Mouse (Mus musculus) midbrain, embryonic 10.5 days (tissue): ENCODE data around the gene Gm10721. TPM values are rescaled to one million over a fixed set of nuclear protein-coding genes. Genes with fewer than 3 reads are reported as not detected.
"Not testable (repeated sequence)": the region's sequence is repeated elsewhere in the genome, so short reads cannot be mapped to it uniquely, and the experiment has no call there.

Experiments used
- DNase-seq: peaks from one replicate; pipeline ENCODE4 v3.0.0-alpha.2; 2017; ENCODE audit warnings: low spot score
- H3K27ac ChIP-seq: fragments of 300-500 bp; sonication (generic); replicated peaks from 2 replicates; pipeline ENCODE4 v1.5.1; 2016; ENCODE audit warnings: mild to moderate bottlenecking
- H3K27me3 ChIP-seq: fragments of 300-500 bp; sonication (generic); 2 replicates; pipeline ENCODE4 v1.6.1; 2016; ENCODE audit warnings: low read depth, mild to moderate bottlenecking; ENCODE audit not compliant: poor library complexity, severe bottlenecking
- H3K36me3 ChIP-seq: fragments of 300-500 bp; sonication (generic); 2 replicates; pipeline ENCODE4 v1.6.1; 2016; ENCODE audit warnings: mild to moderate bottlenecking, moderate library complexity
- H3K4me1 ChIP-seq: fragments of 300-500 bp; sonication (generic); 2 replicates; pipeline ENCODE4 v1.6.1; 2016
- H3K4me3 ChIP-seq: fragments of 300-500 bp; sonication (generic); 2 replicates; pipeline ENCODE4 v1.5.1; 2016; ENCODE audit warnings: mild to moderate bottlenecking, moderate library complexity
- H3K9me3 ChIP-seq: fragments of 300-500 bp; sonication (generic); replicated peaks from 2 replicates; pipeline ENCODE4 v1.6.1; 2016; ENCODE audit warnings: mild to moderate bottlenecking
- WGBS: fragments of 180-500 bp; shearing (Covaris S2); methylation state at CpG from one replicate; pipeline ENCODE4 v1.1.7; 2016; 5-methylcytosine and 5-hydroxymethylcytosine counted together
- microRNA-seq: library from miRNA; unstranded; fragments of <30 nt; microRNA quantifications from one replicate; pipeline ENCODE4, GENCODE M21; 2017
- polyA plus RNA-seq: library from polyadenylated mRNA; unstranded; fragments of >200 nt; fragmentation: Nextera tagmentation; extraction: Ambion mirVana; gene quantifications from 2 replicates; pipeline ENCODE4 v1.2.1, GENCODE M21; 2016

Gm10721 gene
- polyA plus RNA-seq, 1 experiment from 2014 or later: not detected

- H3K36me3 ChIP-seq: not testable (repeated sequence)
- WGBS: 60% methylated on average over 2 of the region's 10 CpGs
Observed at GRCm38 (mm10) chr9:3030677-3031318, 17.9 kb downstream of the Gm10721 start.

DNA sequence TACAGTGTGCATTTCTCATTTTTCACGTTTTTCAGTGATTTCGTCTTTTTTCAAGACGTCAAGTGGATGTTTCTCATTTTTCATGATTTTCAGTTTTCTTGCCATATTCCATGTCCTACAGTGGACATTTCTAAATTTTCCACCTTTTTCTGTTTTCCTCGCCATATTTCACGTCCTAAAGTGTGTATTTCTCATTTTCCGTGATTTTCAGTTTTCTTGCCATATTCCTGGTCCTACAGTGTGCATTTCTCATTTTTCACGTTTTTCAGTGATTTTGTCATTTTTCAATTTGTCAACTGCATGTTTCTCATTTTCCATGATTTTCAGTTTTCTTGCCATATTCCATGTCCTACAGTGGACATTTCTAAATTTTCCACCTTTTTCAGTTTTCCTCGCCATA lies 21.4 kb downstream of the Gm10721 start, which contains the start of gene Gm17535:
Gene Gm17535, plus strand, starts transcription at position 301 of the 400 bp plus-strand sequence.
- H3K9me3 ChIP-seq, H3K27me3 ChIP-seq, DNase-seq, H3K4me1 ChIP-seq, H3K36me3 ChIP-seq, H3K27ac ChIP-seq, H3K4me3 ChIP-seq: not testable (repeated sequence)
- WGBS: 87% methylated on average over 1 of the region's 8 CpGs

More at GRCm38 (mm10) chr9:3030677-3031318, 17.9 kb downstream of the Gm10721 start:
- not testable (repeated sequence) for H3K9me3 ChIP-seq, H3K4me1 ChIP-seq, H3K4me3 ChIP-seq, H3K27me3 ChIP-seq, H3K27ac ChIP-seq
- DNase-seq: peak; percentile 95

- H3K4me3 ChIP-seq, H3K27me3 ChIP-seq, H3K9me3 ChIP-seq, H3K27ac ChIP-seq, DNase-seq, H3K36me3 ChIP-seq, H3K4me1 ChIP-seq: not testable (repeated sequence)
- WGBS: 84% methylated on average over 8 of the region's 8 CpGs
Observed at GRCm38 (mm10) chr9:3036577-3036976, 23.6 kb downstream of the Gm10721 start, which contains the start of gene Gm10715. Gm10715 (plus strand) TSS chr9:3036877.

DNA sequence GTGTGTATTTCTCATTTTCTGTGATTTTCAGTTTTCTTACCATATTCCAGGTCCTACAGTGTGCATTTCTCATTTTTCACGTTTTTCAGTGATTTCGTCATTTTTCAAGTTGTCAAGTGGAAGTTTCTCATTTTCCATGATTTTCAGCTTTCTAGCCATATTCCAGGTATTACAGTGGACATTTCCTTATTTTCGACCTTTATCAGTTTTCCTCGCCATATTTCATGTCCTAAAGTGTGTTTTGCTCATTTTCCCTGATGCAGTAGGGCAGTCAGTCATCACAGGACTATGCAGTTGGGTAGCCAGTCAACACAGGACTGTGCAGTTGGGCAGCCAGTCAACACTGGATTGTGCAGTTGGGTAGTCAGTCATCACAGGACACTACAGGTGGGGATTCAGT lies 25.2 kb downstream of the Gm10721 start:
- not testable (repeated sequence) for H3K27me3 ChIP-seq, H3K27ac ChIP-seq, H3K4me3 ChIP-seq, H3K4me1 ChIP-seq, H3K36me3 ChIP-seq, DNase-seq
- peaks cover 19% of the 10 kb centered on the region for H3K9me3 ChIP-seq
- 60% methylated on average over 4 of the region's 4 CpGs for WGBS

Small RNA genes lying within 50 kb of the gene (microRNA-seq; reads per million reads assigned to microRNA genes)
- gene Mir101c: not detected

Other genes with a start within 250 kb of the Gm10721 start
- gene Gm10722, start 12.2 kb upstream of the Gm10721 start, polyA plus RNA-seq: not detected in 2 replicates
- not detected in 2 replicates for gene Gm11168, start 9.8 kb upstream of the Gm10721 start, polyA plus RNA-seq
- not detected in 2 replicates for gene Gm10720, start 2.5 kb downstream of the Gm10721 start, polyA plus RNA-seq
- not detected in 2 replicates for gene Gm10719, start 4.3 kb downstream of the Gm10721 start, polyA plus RNA-seq
- gene Gm10718, start 10.4 kb downstream of the Gm10721 start, polyA plus RNA-seq: not detected in 2 replicates
- gene Gm10717, start 12.3 kb downstream of the Gm10721 start, polyA plus RNA-seq: 0.40 TPM in 1 of 2 replicates, not detected in the other
- gene Gm17535, start 21.5 kb downstream of the Gm10721 start, polyA plus RNA-seq: not detected in 2 replicates
- gene Gm10715, start 23.7 kb downstream of the Gm10721 start, polyA plus RNA-seq: not detected in 2 replicates